Mouse (Mus musculus) left cerebral cortex, adult 2 months (tissue): ENCODE results near the gene Slc24a1. TPM values are rescaled to one million over a fixed set of nuclear protein-coding genes. Genes with fewer than 3 reads are reported as not detected.
"Not testable (repeated sequence)": the region's sequence is repeated elsewhere in the genome, so short reads cannot be mapped to it uniquely, and the experiment has no call there.

Source experiments
- DNase-seq, 2 experiments: peaks; one replicate each; pipeline ENCODE4 v3.0.0; 2021 to 2022; ENCODE audit warnings: low spot score in 2 of 2, mixed read lengths in 1 of 2; ENCODE audit errors: extremely low spot score in 1 of 2
- H3K27ac ChIP-seq: fragments of 200-600 bp; 2 replicates; pipeline ENCODE4 v1.8.1; 2022
- H3K4me3 ChIP-seq: fragments of 200-600 bp; 2 replicates; pipeline ENCODE4 v1.8.1; 2022
- CTCF ChIP-seq: fragments of 200-600 bp; IDR thresholded peaks from 2 replicates; pipeline ENCODE4 v1.8.1; 2022; ENCODE audit warnings: antibody characterized with exemption, mild to moderate bottlenecking, moderate library complexity
- intact Hi-C: fragments of 180-260 bp; cut with DNase I; formaldehyde crosslinking; loops from one replicate; pipeline ENCODE4 v1.15.1; 2025
- long read RNA-seq, 2 experiments: library from polyadenylated mRNA; stranded (forward); transcript quantifications; one replicate each; pipeline ENCODE4 v2.0.0; 2021; ENCODE audit warnings: borderline mapping rate in 2 of 2
- total RNA-seq, 2 experiments: library from RNA; stranded (reverse); gene quantifications; 2 replicates each; pipeline ENCODE4 v1.2.3; 2021

Slc24a1 gene
- total RNA-seq: under 1 TPM in 1 of 2 experiments, not detected in 1; 0.07 TPM
- long read RNA-seq, experiment 1: 0 reads
- long read RNA-seq, experiment 2: 0 reads

GRCm38 (mm10) chr9:64951161-64951657 is at the start of gene Slc24a1:
Gene Slc24a1 (minus strand): TSS chr9:64951607.
- no peak for TF ChIP-seq CTCF
- intact Hi-C loops: no loop called here
- DNase-seq: no peak
- Histone ChIP-seq H3K27ac (no peak within 1 kb of the TSS), H3K4me3 (no peak within 1 kb of the TSS)

GRCm38 (mm10) chr9:64995464-64995863 is 44.1 kb upstream of the Slc24a1 start:
- H3K27ac ChIP-seq, DNase-seq, H3K4me3 ChIP-seq, intact Hi-C loops: not testable (repeated sequence)
- TF ChIP-seq CTCF: peak; percentile 42

- Histone ChIP-seq H3K4me3 (no peak overlapping the region), H3K27ac (peak overlapping the region; percentile 51)
- TF ChIP-seq CTCF: no peak
- intact Hi-C loops: no loop called here
- DNase-seq: no peak
Measured at GRCm38 (mm10) chr9:64990291-64990690, 38.9 kb upstream of the Slc24a1 start.

GRCm38 (mm10) chr9:64988443-64988842 is 37.0 kb upstream of the Slc24a1 start:
- TF ChIP-seq CTCF: no peak
- no peak for DNase-seq
- intact Hi-C loops: no loop called here
- Histone ChIP-seq H3K27ac (no peak overlapping the region), H3K4me3 (no peak overlapping the region)

- Histone ChIP-seq H3K4me3 (no peak overlapping the region), H3K27ac (no peak overlapping the region)
- DNase-seq: no peak
- intact Hi-C loops: no loop called here
- TF ChIP-seq CTCF: no peak
Measured at GRCm38 (mm10) chr9:64987651-64988050, 36.2 kb upstream of the Slc24a1 start.

- DNase-seq: no peak
- H3K27ac ChIP-seq: peak overlapping the region; percentile 50; the same call in 1 of the 2 replicates
- no peak for TF ChIP-seq CTCF
- no peak overlapping the region for H3K4me3 ChIP-seq
- intact Hi-C loops: no loop called here
Measured at GRCm38 (mm10) chr9:64985807-64986206, 34.4 kb upstream of the Slc24a1 start.

- no peak overlapping the region for H3K4me3 ChIP-seq
- intact Hi-C loops: no loop called here
- DNase-seq: no peak
- TF ChIP-seq CTCF: no peak
- peak overlapping the region; percentile 50; the same call in 1 of the 2 replicates for H3K27ac ChIP-seq
Measured at GRCm38 (mm10) chr9:64985037-64985794, 33.8 kb upstream of the Slc24a1 start.

GRCm38 (mm10) chr9:64981904-64982303 is 30.5 kb upstream of the Slc24a1 start:
- DNase-seq: no peak
- Histone ChIP-seq H3K27ac (no peak overlapping the region), H3K4me3 (no peak overlapping the region)
- intact Hi-C loops: no loop called here
- no peak for TF ChIP-seq CTCF

- no peak for DNase-seq
- intact Hi-C loops: no loop called here
- Histone ChIP-seq H3K4me3 (no peak overlapping the region), H3K27ac (no peak overlapping the region)
- no peak for TF ChIP-seq CTCF
Measured at GRCm38 (mm10) chr9:64980548-64980947, 29.1 kb upstream of the Slc24a1 start.

- intact Hi-C loops: loop anchor here (2.0 to 5.0 kb wide), 4 partner anchors 58 to 679 kb away; partner anchors contain the start of genes Dis3l and Tipin
- TF ChIP-seq CTCF: no peak
- Histone ChIP-seq H3K27ac (peak overlapping the region; percentile 69), H3K4me3 (peak overlapping the region; percentile 77)
- DNase-seq: no peak
Measured at GRCm38 (mm10) chr9:64960978-64961320, 9.5 kb upstream of the Slc24a1 start.

GRCm38 (mm10) chr9:64960117-64960977 is 8.9 kb upstream of the Slc24a1 start, which contains the start of gene Ints14:
Gene Ints14 (plus strand): TSS chr9:64960905.
- TF ChIP-seq CTCF: peak; percentile 88
- intact Hi-C loops: loop anchor here (2.0 to 5.0 kb wide), 4 partner anchors 58 to 678 kb away; partner anchors contain the start of genes Dis3l and Tipin

GRCm38 (mm10) chr9:64957276-64957675 is 5.9 kb upstream of the Slc24a1 start:
- no peak for TF ChIP-seq CTCF
- intact Hi-C loops: no loop called here
- Histone ChIP-seq H3K4me3 (no peak overlapping the region), H3K27ac (no peak overlapping the region)
- no peak for DNase-seq

More at GRCm38 (mm10) chr9:64960117-64960977, 8.9 kb upstream of the Slc24a1 start, which contains the start of gene Ints14:
- Histone ChIP-seq H3K4me3 (peak within 1 kb of the TSS; percentile 77), H3K27ac (peak within 1 kb of the TSS; percentile 69)
- DNase-seq: peak; percentile 94 to 96
